Mouse (Mus musculus) ES-Bruce4 (cell line): ENCODE measurements around the gene Tnp2.

Experiments
- CTCF ChIP-seq: IDR thresholded peaks from one replicate; pipeline ENCODE4 v1.8.1; 2011; ENCODE audit warnings: low read depth, low read length
- EP300 ChIP-seq: IDR thresholded peaks from 2 replicates; pipeline ENCODE4 v1.6.1; 2011; ENCODE audit warnings: low read depth, low read length; ENCODE audit not compliant: insufficient read depth
- POLR2A ChIP-seq: IDR thresholded peaks from one replicate; pipeline ENCODE4 v1.8.1; 2011; ENCODE audit warnings: low read length; ENCODE audit not compliant: insufficient read depth

DNA sequence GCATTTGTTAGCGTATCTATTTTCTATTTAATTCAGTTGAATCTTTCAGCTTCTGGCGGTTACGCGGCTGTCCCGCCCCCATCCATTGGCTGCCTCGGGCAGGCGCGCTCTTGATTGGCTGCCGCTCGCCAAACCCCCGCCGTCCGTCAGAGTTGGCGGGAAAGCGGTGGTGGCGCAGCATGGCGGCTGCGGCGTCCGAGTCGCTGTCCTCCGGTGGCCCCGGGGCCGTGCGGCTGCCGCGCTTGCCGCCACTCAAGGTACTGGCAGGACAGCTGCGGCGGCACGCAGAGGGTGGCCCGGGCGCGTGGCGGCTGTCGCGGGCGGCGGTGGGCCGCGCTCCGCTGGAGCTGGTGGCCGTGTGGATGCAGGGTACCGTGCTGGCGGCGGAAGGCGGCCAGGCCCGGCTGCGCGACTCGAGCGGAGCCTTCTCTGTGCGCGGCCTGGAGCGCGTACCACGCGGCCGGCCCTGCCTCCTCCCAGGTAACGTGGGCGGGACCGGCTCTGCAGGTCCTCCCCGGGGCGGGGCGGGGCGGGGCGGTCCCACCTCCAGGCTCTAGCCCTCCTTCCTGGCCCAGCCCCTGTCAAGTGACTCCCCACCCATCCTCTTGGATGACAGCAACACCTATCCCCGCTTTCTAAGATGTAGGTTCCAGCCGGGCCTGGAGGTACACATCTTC is 46.6 kb upstream of the Tnp2 start, which contains the start of gene Rmi2:
- TF ChIP-seq CTCF (no peak), POLR2A (peak; percentile 50), EP300 (no peak)
